Mouse (Mus musculus) MEL (cell line): ENCODE results near the gene Tmem37. TPM values are rescaled to one million over a fixed set of nuclear protein-coding genes. Genes with fewer than 3 reads are reported as not detected.

ENCODE experiments used
- DNase-seq: peaks from one replicate; pipeline ENCODE4 v3.0.0; 2011; ENCODE audit warnings: low read depth, low spot score
- H3K27ac ChIP-seq: 2 replicates; pipeline ENCODE4 v1.5.1; 2012; ENCODE audit warnings: low read depth, mild to moderate bottlenecking, control low read depth, low read length, moderate library complexity; ENCODE audit not compliant: control insufficient read depth
- H3K27me3 ChIP-seq, 2 experiments: fragments of 150-350 bp in 1 of 2; sonication (generic) in 1 of 2; 2 replicates each; pipeline ENCODE4 v1.6.1; 2012; ENCODE audit warnings: low read length in 2 of 2, mild to moderate bottlenecking in 2 of 2, improper control_type of control experiment in 1 of 2, moderate library complexity in 1 of 2; ENCODE audit not compliant: insufficient read depth in 2 of 2, control insufficient read depth in 1 of 2
- H3K36me3 ChIP-seq, 2 experiments: 2 replicates each; pipeline ENCODE4 v1.6.1; 2012 to 2014; ENCODE audit warnings: low read length in 2 of 2, improper control_type of control experiment in 1 of 2, inconsistent platforms in 1 of 2, mild to moderate bottlenecking in 1 of 2; ENCODE audit not compliant: insufficient read depth in 2 of 2, control insufficient read depth in 1 of 2
- H3K4me1 ChIP-seq, 2 experiments: fragments of 150-350 bp in 1 of 2; sonication (generic) in 1 of 2; 2 replicates each; pipeline ENCODE4 v1.6.1; 2012; ENCODE audit warnings: low read length in 2 of 2, improper control_type of control experiment in 1 of 2, mild to moderate bottlenecking in 1 of 2; ENCODE audit not compliant: insufficient read depth in 2 of 2, control insufficient read depth in 1 of 2
- H3K4me3 ChIP-seq, 2 experiments: fragments of 150-350 bp in 1 of 2; sonication (generic) in 1 of 2; 2 replicates each; pipeline ENCODE4 v1.5.1; 2012; ENCODE audit warnings: low read depth in 2 of 2, low read length in 2 of 2, mild to moderate bottlenecking in 2 of 2, moderate library complexity in 2 of 2, control low read depth in 1 of 2, improper control_type of control experiment in 1 of 2; ENCODE audit not compliant: control insufficient read depth in 1 of 2, insufficient read depth in 1 of 2
- H3K79me2 ChIP-seq: 2 replicates; pipeline ENCODE4 v1.6.1; 2012; ENCODE audit warnings: mild to moderate bottlenecking, low read length, moderate library complexity; ENCODE audit not compliant: control insufficient read depth, poor library complexity, insufficient read depth
- H3K9ac ChIP-seq: 2 replicates; pipeline ENCODE4 v1.6.1; 2012; ENCODE audit warnings: low read depth, mild to moderate bottlenecking, control low read depth, low read length, moderate library complexity; ENCODE audit not compliant: control insufficient read depth, poor library complexity, severe bottlenecking
- H3K9me3 ChIP-seq: fragments of 150-350 bp; sonication (generic); replicated peaks from 2 replicates; pipeline ENCODE4 v1.6.1; 2012; ENCODE audit warnings: mild to moderate bottlenecking, low read length, improper control_type of control experiment, moderate library complexity; ENCODE audit not compliant: insufficient read depth
- CTCF ChIP-seq, 3 experiments: IDR thresholded peaks in 2 of 3; conservative IDR thresholded peaks in 1 of 3; 2 replicates each; pipeline ENCODE4 v1.5.1; 2011 to 2012; ENCODE audit warnings: low read length in 3 of 3, low read depth in 2 of 3, mild to moderate bottlenecking in 2 of 3, improper control_type of control experiment in 1 of 3, inconsistent platforms in 1 of 3, mixed read lengths in 1 of 3, moderate library complexity in 1 of 3; ENCODE audit not compliant: control insufficient read depth in 1 of 3, insufficient read depth in 1 of 3, poor library complexity in 1 of 3, severe bottlenecking in 1 of 3
- E2F4 ChIP-seq: IDR thresholded peaks from 2 replicates; pipeline ENCODE4 v1.6.1; 2011; ENCODE audit warnings: low read depth, low read length, improper control_type of control experiment, borderline replicate concordance
- ELF1 ChIP-seq: IDR thresholded peaks from 2 replicates; pipeline ENCODE4 v1.6.1; 2014; ENCODE audit warnings: low read depth, mild to moderate bottlenecking, inconsistent platforms, low read length, improper control_type of control experiment, moderate library complexity
- EP300 ChIP-seq, 2 experiments: IDR thresholded peaks; 2 replicates each; pipeline ENCODE4 v1.6.1; 2011; ENCODE audit warnings: improper control_type of control experiment in 2 of 2, low read length in 2 of 2, low read depth in 1 of 2, mild to moderate bottlenecking in 1 of 2
- GABPA ChIP-seq: IDR thresholded peaks from 2 replicates; pipeline ENCODE4 v1.6.1; 2012; ENCODE audit warnings: low read depth, mild to moderate bottlenecking, inconsistent platforms, low read length, improper control_type of control experiment, moderate library complexity
- GATA1 ChIP-seq: IDR thresholded peaks from 2 replicates; pipeline ENCODE4 v1.6.1; 2011; ENCODE audit warnings: low read depth, low read length, improper control_type of control experiment
- JUND ChIP-seq: IDR thresholded peaks from 2 replicates; pipeline ENCODE4 v1.6.1; 2011; ENCODE audit warnings: low read depth, mild to moderate bottlenecking, improper control_type of control experiment, low read length
- MAZ ChIP-seq: IDR thresholded peaks from 2 replicates; pipeline ENCODE4 v1.6.1; 2012; ENCODE audit warnings: low read depth, mild to moderate bottlenecking, inconsistent platforms, low read length, improper control_type of control experiment
- MEF2A ChIP-seq: IDR thresholded peaks from 2 replicates; pipeline ENCODE4 v1.6.1; 2014; ENCODE audit warnings: low read depth, mild to moderate bottlenecking, inconsistent platforms, low read length, improper control_type of control experiment; ENCODE audit not compliant: poor library complexity, insufficient replicate concordance, severe bottlenecking; ENCODE audit errors: extremely low read depth
- MXI1 ChIP-seq: IDR thresholded peaks from 2 replicates; pipeline ENCODE4 v1.6.1; 2011; ENCODE audit warnings: mild to moderate bottlenecking, low read depth, low read length, improper control_type of control experiment
- NELFE ChIP-seq: IDR thresholded peaks from 2 replicates; pipeline ENCODE4 v1.6.1; 2011; ENCODE audit warnings: low read depth, low read length, improper control_type of control experiment
- NRF1 ChIP-seq: IDR thresholded peaks from 2 replicates; pipeline ENCODE4 v1.6.1; 2014; ENCODE audit warnings: low read depth, mild to moderate bottlenecking, inconsistent platforms, low read length, improper control_type of control experiment, moderate library complexity; ENCODE audit not compliant: poor library complexity, insufficient read depth, severe bottlenecking
- POLR2AphosphoS2 ChIP-seq: IDR thresholded peaks from 2 replicates; pipeline ENCODE4 v1.6.1; 2011; ENCODE audit warnings: low read length, improper control_type of control experiment
- SIN3A ChIP-seq: IDR thresholded peaks from 2 replicates; pipeline ENCODE4 v1.6.1; 2012; ENCODE audit warnings: low read length, improper control_type of control experiment, inconsistent platforms
- SMC3 ChIP-seq: IDR thresholded peaks from 2 replicates; pipeline ENCODE4 v1.6.1; 2011; ENCODE audit warnings: low read depth, low read length, improper control_type of control experiment
- TBP ChIP-seq: IDR thresholded peaks from 2 replicates; pipeline ENCODE4 v1.8.0; 2011; ENCODE audit warnings: low read depth, low read length, improper control_type of control experiment
- TCF12 ChIP-seq: IDR thresholded peaks from 2 replicates; pipeline ENCODE4 v1.6.1; 2014; ENCODE audit warnings: low read depth, mild to moderate bottlenecking, inconsistent platforms, low read length, improper control_type of control experiment, moderate library complexity
- UBTF ChIP-seq: IDR thresholded peaks from 2 replicates; pipeline ENCODE4 v1.6.1; 2012; ENCODE audit warnings: low read depth, mild to moderate bottlenecking, inconsistent platforms, low read length, improper control_type of control experiment, moderate library complexity, borderline replicate concordance; ENCODE audit not compliant: insufficient read depth
- USF2 ChIP-seq, 2 experiments: IDR thresholded peaks; 2 replicates each; pipeline ENCODE4 v1.6.1; 2011 to 2012; ENCODE audit warnings: improper control_type of control experiment in 2 of 2, low read length in 2 of 2, borderline replicate concordance in 1 of 2, inconsistent platforms in 1 of 2, low read depth in 1 of 2, mild to moderate bottlenecking in 1 of 2; ENCODE audit not compliant: insufficient read depth in 1 of 2
- ZC3H11A ChIP-seq: IDR thresholded peaks from 2 replicates; pipeline ENCODE4 v1.6.1; 2012; ENCODE audit warnings: low read depth, mild to moderate bottlenecking, inconsistent platforms, low read length, improper control_type of control experiment
- polyA plus RNA-seq, 2 experiments: library from polyadenylated mRNA; stranded (reverse) in 1 of 2; unstranded in 1 of 2; fragments of >175 nt in 1 of 2; fragments of >200 nt in 1 of 2; gene quantifications; 2 replicates each; pipeline versions ENCODE4 v1.2.1 to v1.2.4; 2012; ENCODE audit warnings: low replicate concordance in 2 of 2, low read depth in 1 of 2; ENCODE audit not compliant: insufficient read length in 2 of 2, insufficient read depth in 1 of 2, missing spikeins in 1 of 2
- total RNA-seq: library from RNA; depleted of rRNA; stranded (reverse); fragments of 300-350 nt; gene quantifications from 2 replicates; pipeline ENCODE4 v1.2.3, GENCODE M21; 2012

The Tmem37 gene
- total and polyA plus RNA-seq, 3 experiments = 2.6 to 9.1 TPM; not detected in 1

GRCm38 (mm10) chr1:120118854-120119253, 45.0 kb upstream of the Tmem37 start:
- no peak for DNase-seq
- TF ChIP-seq ZC3H11A = no peak
- TF ChIP-seq UBTF = no peak
- TF ChIP-seq E2F4 = no peak
- TF ChIP-seq MAZ = no peak
- TF ChIP-seq SMC3 = no peak
- no peak for TF ChIP-seq POLR2AphosphoS2
- TF ChIP-seq MXI1 = no peak
- TF ChIP-seq GATA1 = no peak
- no peak for TF ChIP-seq USF2 (IDR thresholded peaks at IDR 0.05; ENCODE audit: borderline replicate concordance in 1 of 2, insufficient read depth in 1 of 2, low read depth in 1 of 2, low read length in 2 of 2)
- no peak for TF ChIP-seq EP300 (IDR thresholded peaks at IDR 0.05; ENCODE audit: low read depth in 1 of 2, low read length in 2 of 2)
- no peak for TF ChIP-seq GABPA
- no peak for TF ChIP-seq MEF2A
- TF ChIP-seq JUND = no peak
- no peak for TF ChIP-seq NRF1
- Histone ChIP-seq H3K36me3 (peaks cover 0 to 12% of the 10 kb centered on the region in 2 experiments; a peak in 2 of 4 replicates), H3K27ac (no peak overlapping the region), H3K79me2 (peaks cover 5% of the 10 kb centered on the region), H3K9ac (no peak overlapping the region), H3K9me3 (no peaks in the 10 kb centered on the region), H3K4me1 (peaks cover 2 to 21% of the 10 kb centered on the region in 2 experiments; a peak in 2 of 4 replicates), H3K27me3 (no peaks in the 10 kb centered on the region), H3K4me3 (no peak overlapping the region)

- H3K9ac ChIP-seq = no peak overlapping the region
- peaks cover 5 to 28% of the 10 kb centered on the region in 2 experiments for H3K4me1 ChIP-seq
- TF ChIP-seq CTCF (IDR thresholded peaks at IDR 0.05 in 2 of 3, conservative IDR thresholded peaks at IDR 0.05 in 1 of 3; ENCODE audit: control insufficient read depth in 1 of 3, insufficient read depth in 1 of 3, low read depth in 2 of 3, low read length in 3 of 3, poor library complexity in 1 of 3, severe bottlenecking in 1 of 3) (no peak), NELFE (no peak), GATA1 (no peak), SIN3A (no peak), POLR2AphosphoS2 (no peak), MAZ (no peak), TCF12 (no peak), MXI1 (no peak), TBP (no peak), SMC3 (no peak), ELF1 (no peak), EP300 (IDR thresholded peaks at IDR 0.05; ENCODE audit: low read depth in 1 of 2, low read length in 2 of 2) (no peak), ZC3H11A (no peak)
- TF ChIP-seq, all 39 proteins: peak for 0
- Histone ChIP-seq H3K36me3 (peaks cover 0 to 19% of the 10 kb centered on the region in 2 experiments; a peak in 2 of 4 replicates), H3K27me3 (no peaks in the 10 kb centered on the region), H3K4me3 (no peak overlapping the region), H3K9me3 (no peaks in the 10 kb centered on the region), H3K79me2 (peaks cover 5% of the 10 kb centered on the region), H3K27ac (no peak overlapping the region)
- DNase-seq = no peak
Measured at GRCm38 (mm10) chr1:120116106-120116505, 42.2 kb upstream of the Tmem37 start.
